Mouse (Mus musculus) ES-E14 (cell line): ENCODE measurements around the gene Rdh16.

Experiments used
- CHD2 ChIP-seq: IDR thresholded peaks from 2 replicates; pipeline ENCODE4 v1.6.1; 2014; ENCODE audit warnings: mild to moderate bottlenecking, low read depth, low read length, inconsistent platforms
- ZNF384 ChIP-seq: IDR thresholded peaks from 2 replicates; pipeline ENCODE4 v1.6.1; 2012; ENCODE audit warnings: low read depth, low read length, inconsistent platforms

DNA sequence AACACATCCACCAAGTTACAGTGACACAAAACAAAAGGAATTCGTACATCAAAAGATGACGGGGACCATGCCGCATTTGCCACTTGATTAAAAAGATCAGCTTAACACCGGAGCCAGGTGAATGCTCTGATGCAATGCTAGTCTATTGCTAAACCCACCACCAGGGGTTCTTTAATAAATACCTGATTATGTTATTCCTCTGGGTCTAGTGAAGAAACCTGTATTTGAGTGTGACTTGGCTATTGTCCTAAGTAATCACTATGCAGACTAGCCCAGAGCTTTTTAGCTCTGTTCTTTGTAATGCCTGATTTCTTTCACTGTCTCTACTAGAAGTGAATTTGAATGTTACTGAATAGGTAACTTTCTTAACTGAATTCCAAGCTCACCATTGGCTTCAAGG is 80.1 kb downstream of the Rdh16 start:
- TF ChIP-seq ZNF384 (no peak), CHD2 (no peak)
